Mouse (Mus musculus): ENCODE data around the gene Cst8.

DNA sequence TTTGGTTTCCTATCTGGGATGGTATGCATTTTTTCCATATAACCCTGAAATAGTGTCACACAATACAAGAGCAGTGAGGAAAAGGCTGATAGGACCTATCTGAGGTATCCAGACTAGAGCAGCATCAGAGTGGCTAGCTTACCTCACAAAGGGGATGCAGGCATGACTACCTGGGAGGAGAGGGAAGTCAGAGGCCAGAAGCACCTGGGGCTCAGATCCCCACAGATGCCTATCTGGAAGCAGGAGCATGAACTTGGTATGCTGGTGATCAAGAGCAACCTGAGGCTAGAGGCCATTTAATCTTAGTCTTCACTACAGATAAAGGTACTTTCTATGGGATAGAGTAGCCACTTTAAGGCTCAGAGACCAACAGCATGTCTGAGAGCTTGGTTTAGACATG is 21.3 kb downstream of the Cst8 start, which contains the start of gene Cst13:
- TF ChIP-seq EP300 (IDR thresholded peaks at IDR 0.05; ENCODE audit: insufficient read depth, low read depth, low read length) (no peak), CTCF (IDR thresholded peaks at IDR 0.05; ENCODE audit: low read depth, low read length) (no peak)

All from ES-Bruce4 (cell line).